Mouse (Mus musculus) erythroblast, adult 5-6 weeks (primary cell): ENCODE data around the gene Fcgr4. TPM values are rescaled to one million over a fixed set of nuclear protein-coding genes. Genes with fewer than 3 reads are reported as not detected.

Experiments used
- ATAC-seq: replicated peaks from 2 replicates; pipeline ENCODE4 v1.8.0; 2016; ENCODE audit warnings: moderate number of reproducible peaks, mild to moderate bottlenecking, moderate TSS enrichment, inconsistent platforms; ENCODE audit not compliant: poor library complexity, low FRiP score, severe bottlenecking
- total RNA-seq, 2 experiments: library from RNA; stranded (forward) in 1 of 2; stranded (reverse) in 1 of 2; fragments of 150-400 nt in 1 of 2; fragments of 200-764, 138-1000 nt in 1 of 2; gene quantifications; 2 replicates each; pipeline versions ENCODE4 v1.2.3 to v1.2.4; 2015 to 2017; ENCODE audit warnings: low replicate concordance in 2 of 2

The Fcgr4 gene
- total RNA-seq, 2 experiments from 2014 or later = 10.6 to 27.5 TPM

GRCm38 (mm10) chr1:171006335-171006734, 12.4 kb upstream of the Fcgr4 start:
- ATAC-seq = no peak

DNA sequence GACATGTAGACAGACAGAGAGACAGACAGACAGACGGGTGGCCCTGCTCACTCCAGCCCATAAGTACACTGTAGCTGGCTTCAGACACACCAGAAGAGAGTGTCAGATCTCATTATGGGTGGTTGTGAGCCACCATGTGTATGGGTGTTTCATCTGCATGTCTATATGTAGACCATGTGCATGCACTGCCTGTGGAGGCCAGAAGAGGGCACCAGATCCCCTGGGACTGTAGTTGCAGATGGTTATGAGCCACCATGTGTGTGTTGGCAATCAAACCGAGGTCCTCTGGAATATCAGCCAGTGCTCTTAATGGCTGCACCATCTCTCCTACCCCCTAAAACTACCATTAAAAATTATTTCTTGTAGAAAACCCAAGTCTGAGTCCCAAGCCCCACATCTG, 11.8 kb upstream of the Fcgr4 start:
- ATAC-seq = peak; percentile 57; the same call in 1 of the 2 replicates

GRCm38 (mm10) chr1:171011733-171012132, 7.0 kb upstream of the Fcgr4 start:
- ATAC-seq = no peak

DNA sequence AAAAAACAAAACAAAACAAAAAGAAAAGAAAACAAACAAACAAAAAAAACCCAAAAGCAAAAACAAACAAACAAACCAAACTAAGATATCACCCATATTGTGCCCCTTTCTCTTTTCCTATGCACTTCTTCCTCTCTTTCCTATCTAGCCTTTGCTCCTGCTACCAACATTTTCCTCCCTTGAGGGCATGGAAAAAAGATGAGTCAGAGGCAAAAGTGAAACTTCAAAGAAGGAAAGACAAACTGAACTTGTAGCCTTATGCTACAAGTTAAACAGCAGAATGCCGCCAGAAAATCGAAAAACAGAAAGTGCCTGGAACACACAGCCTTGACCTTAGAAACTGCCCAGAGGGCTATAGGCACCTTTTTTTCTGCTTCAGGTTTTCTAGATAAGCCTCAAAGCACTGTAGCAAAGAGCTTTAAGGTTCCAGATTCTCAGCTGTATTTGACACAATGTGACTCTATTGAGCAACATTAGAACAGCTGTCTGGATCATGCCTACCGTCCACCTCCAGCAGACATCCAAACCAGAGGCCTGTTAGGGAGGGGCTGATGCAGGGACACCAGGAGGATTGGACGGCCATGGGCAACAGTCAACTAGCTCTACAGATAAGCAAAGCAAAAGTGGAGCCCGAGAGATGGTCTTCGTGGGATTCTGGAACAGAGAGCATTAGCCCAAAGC, 1.9 kb upstream of the Fcgr4 start:
- no peak for ATAC-seq

GRCm38 (mm10) chr1:171017468-171018158, 1.1 kb upstream of the Fcgr4 start:
- no peak for ATAC-seq

- no peak for ATAC-seq
These were observed 711 bp downstream of the Fcgr4 start for GRCm38 (mm10) chr1:171019311-171019950.

DNA sequence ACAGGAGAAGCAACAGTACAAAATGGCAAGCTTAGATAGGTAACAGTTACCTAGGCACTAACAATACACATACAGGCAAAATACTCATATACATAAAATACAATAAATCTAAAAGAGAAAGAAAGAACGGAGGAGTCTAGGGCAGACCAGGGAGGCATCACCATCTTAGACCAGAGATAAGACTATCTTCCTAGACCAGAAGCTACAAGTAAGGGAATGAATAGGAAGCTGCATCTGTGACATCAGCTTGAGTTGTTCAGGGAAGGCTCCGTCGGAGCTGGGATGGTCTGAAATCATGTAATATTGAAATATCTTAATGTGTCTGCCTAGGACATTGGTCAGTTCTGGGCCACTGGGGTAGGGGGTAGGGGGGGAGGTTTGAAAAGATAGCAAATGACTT, 13.0 kb downstream of the Fcgr4 start:
- peak; percentile 45; the same call in 1 of the 2 replicates for ATAC-seq

- no peak for ATAC-seq
These were observed 14.0 kb downstream of the Fcgr4 start for GRCm38 (mm10) chr1:171032691-171033090.

DNA sequence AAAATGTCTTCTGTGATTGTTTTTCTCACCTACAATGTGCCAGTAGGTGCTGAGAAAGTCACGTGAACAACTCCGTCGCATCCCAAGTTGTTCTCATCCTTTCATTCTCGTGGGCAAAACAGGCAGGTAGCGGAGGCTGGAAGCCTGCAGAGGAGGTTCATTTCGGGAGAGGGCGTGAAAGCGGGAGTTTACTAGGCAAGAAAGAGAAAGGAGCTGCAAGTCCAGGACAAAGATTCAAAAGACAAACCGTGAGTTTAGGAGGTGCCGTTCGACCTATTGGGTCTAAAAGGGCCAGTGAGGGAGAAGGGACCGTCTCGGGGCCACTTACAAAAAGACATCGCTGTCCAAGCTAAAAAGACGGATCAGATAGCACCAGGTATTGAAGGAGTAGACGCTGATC, 14.5 kb downstream of the Fcgr4 start:
- peak; percentile 7; the same call in 1 of the 2 replicates for ATAC-seq

GRCm38 (mm10) chr1:171033756-171034155, 15.0 kb downstream of the Fcgr4 start:
- peak; percentile 20 for ATAC-seq

GRCm38 (mm10) chr1:171034201-171034600, 15.5 kb downstream of the Fcgr4 start:
- ATAC-seq = no peak

- ATAC-seq = no peak
These were observed 16.9 kb downstream of the Fcgr4 start for GRCm38 (mm10) chr1:171035611-171036010.

DNA sequence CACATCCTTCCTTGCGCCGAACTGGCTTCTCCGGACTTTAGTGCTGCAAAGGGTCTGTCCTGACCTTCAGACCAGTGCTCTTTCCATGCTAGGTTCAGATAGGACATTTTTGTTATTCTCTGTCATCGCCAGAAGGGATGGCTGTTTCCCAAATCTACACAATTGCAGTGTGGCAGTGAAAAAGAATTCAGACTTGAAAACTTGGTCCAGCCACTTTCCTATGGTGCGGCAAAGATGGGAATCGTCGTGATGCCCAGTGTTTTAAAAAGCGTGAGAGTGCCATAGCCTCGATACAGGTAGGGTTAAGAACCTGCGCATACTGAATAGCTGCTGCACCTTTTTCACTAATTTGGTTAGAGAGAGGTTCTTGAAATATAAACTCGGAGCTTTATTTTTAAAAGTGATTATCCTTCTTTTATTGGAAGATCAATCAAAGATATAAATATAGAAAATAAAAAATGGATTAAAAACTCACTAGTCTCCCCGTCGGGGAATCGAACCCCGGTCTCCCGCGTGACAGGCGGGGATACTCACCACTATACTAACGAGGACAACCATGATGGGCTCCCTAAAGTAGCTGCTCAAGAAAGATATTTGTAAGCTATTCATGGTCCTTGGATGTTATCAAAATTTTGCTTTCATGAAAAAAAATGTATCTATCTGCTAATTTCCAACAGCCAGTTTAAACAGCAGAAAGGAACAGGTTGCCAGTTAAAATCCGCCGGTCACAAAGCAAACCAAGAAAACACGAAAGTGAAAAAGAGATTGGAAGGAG, 18.0 kb downstream of the Fcgr4 start:
- peak; percentile 40 for ATAC-seq

GRCm38 (mm10) chr1:171037861-171038721, 19.4 kb downstream of the Fcgr4 start:
- peak; percentile 56 for ATAC-seq

DNA sequence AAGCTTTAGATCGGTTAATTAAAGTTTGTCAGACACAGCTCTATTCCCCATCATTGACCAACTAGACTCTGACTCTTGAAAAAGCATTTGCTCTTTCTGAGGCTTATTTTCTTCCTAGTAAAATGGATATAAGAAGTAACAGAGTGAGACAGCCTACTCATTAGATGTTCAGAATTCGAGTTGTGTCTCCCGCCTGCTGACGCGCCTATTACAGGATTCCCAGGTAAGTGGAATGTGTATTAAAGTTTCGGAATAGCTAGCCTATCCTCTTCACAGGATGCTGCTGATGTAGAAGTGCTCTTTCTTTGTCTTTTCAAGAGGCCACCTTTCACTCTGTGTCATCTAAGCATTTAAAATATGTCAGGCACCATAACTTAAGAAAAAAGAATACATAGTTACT, 20.4 kb downstream of the Fcgr4 start:
- no peak for ATAC-seq

DNA sequence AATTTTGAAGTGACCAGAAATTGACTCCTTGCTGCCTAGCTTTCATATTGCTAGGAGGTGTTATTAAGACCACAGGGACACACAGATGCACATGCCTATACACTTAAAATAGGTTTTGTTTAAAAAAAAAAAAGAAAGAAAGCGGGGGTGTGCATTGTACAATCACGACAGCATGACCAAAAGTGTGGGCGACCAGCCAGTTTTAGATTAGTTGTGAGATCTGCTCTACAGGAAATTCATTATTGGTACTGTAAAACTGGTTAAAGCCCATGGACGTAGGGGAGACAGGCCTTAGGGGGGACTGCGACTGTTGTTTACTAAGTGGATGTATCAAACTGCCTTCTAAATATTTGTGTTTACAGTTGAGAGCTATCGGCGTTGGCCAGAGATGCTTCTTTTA, 21.2 kb downstream of the Fcgr4 start:
- no peak for ATAC-seq

GRCm38 (mm10) chr1:171043594-171044153, 25.0 kb downstream of the Fcgr4 start:
- no peak for ATAC-seq

- ATAC-seq = peak; percentile 95
These were observed 25.8 kb downstream of the Fcgr4 start for GRCm38 (mm10) chr1:171044365-171045078.
